Mouse (Mus musculus) kidney, adult 18-20 months (tissue): ENCODE results near the gene Gm13539.

Experiments
- DNase-seq: peaks from one replicate; pipeline ENCODE4 v3.0.0; 2021

The Gm13539 gene

GRCm38 (mm10) chr2:25828344-25828947 is 46.4 kb downstream of the Gm13539 start:
- no peak for DNase-seq

GRCm38 (mm10) chr2:25830786-25831185 is 48.7 kb downstream of the Gm13539 start:
- DNase-seq = no peak

GRCm38 (mm10) chr2:25836291-25836690 is 54.2 kb downstream of the Gm13539 start:
- peak; percentile 79 for DNase-seq
